Mouse (Mus musculus) intestine, embryonic 14.5 days (tissue): ENCODE measurements around the gene Dock6. TPM values are rescaled to one million over a fixed set of nuclear protein-coding genes. Genes with fewer than 3 reads are reported as not detected.
A peak's percentile ranks its signal among the peaks of the same experiment; 100 is the strongest.

Experiments used
- ATAC-seq: fragments of 200-750 bp; cut with Nextera tagmentation; replicated peaks from 2 replicates; pipeline ENCODE4 v1.8.0; 2017; ENCODE audit warnings: low read depth, moderate number of reproducible peaks, moderate TSS enrichment, moderate library complexity; ENCODE audit not compliant: low FRiP score, low TSS enrichment
- DNase-seq: peaks from one replicate; pipeline ENCODE4 v3.0.0-alpha.2; 2018; ENCODE audit warnings: low spot score
- H3K27ac ChIP-seq: fragments of 300-500 bp; sonication (generic); 2 replicates; pipeline ENCODE4 v1.5.1; 2014; ENCODE audit warnings: low read depth, mild to moderate bottlenecking, control low read depth
- H3K27me3 ChIP-seq: fragments of 300-500 bp; sonication (generic); replicated peaks from 2 replicates; pipeline ENCODE4 v1.6.1; 2014; ENCODE audit warnings: low read length, control low read depth; ENCODE audit not compliant: control insufficient read depth, insufficient read depth
- H3K36me3 ChIP-seq: fragments of 300-500 bp; sonication (generic); 2 replicates; pipeline ENCODE4 v1.6.1; 2014; ENCODE audit warnings: low read length, control low read depth; ENCODE audit not compliant: control insufficient read depth, insufficient read depth
- H3K4me1 ChIP-seq: fragments of 300-500 bp; sonication (generic); replicated peaks from 2 replicates; pipeline ENCODE4 v1.6.1; 2014; ENCODE audit warnings: low read length, control low read depth, mixed read lengths; ENCODE audit not compliant: control insufficient read depth, insufficient read depth
- H3K4me2 ChIP-seq: fragments of 300-500 bp; sonication (generic); 2 replicates; pipeline ENCODE4 v1.6.1; 2014; ENCODE audit warnings: low read length
- H3K4me3 ChIP-seq: fragments of 300-500 bp; sonication (generic); 2 replicates; pipeline ENCODE4 v1.5.1; 2014; ENCODE audit warnings: low read depth, low read length, control low read depth, mixed read lengths
- H3K9ac ChIP-seq: fragments of 300-500 bp; sonication (generic); 2 replicates; pipeline ENCODE4 v1.6.1; 2014; ENCODE audit warnings: mild to moderate bottlenecking, low read length
- H3K9me3 ChIP-seq: fragments of 300-500 bp; sonication (generic); 2 replicates; pipeline ENCODE4 v1.6.1; 2016; ENCODE audit warnings: low read length, control low read depth; ENCODE audit not compliant: control insufficient read depth
- WGBS: fragments of 180-500 bp; shearing (Covaris S2); extraction: QIAGEN DNeasy Blood & Tissue Kit; methylation state at CpG from one replicate; pipeline ENCODE4 v1.1.7; 2014; 5-methylcytosine and 5-hydroxymethylcytosine counted together
- polyA plus RNA-seq: library from polyadenylated mRNA; unstranded; fragments of >200 nt; fragmentation: Nextera tagmentation; extraction: Ambion mirVana; gene quantifications from 2 replicates; pipeline ENCODE4 v1.2.1, GENCODE M21; 2014

Dock6 gene
- polyA plus RNA-seq, 1 experiment from 2014 or later, result 39.4 TPM

DNA sequence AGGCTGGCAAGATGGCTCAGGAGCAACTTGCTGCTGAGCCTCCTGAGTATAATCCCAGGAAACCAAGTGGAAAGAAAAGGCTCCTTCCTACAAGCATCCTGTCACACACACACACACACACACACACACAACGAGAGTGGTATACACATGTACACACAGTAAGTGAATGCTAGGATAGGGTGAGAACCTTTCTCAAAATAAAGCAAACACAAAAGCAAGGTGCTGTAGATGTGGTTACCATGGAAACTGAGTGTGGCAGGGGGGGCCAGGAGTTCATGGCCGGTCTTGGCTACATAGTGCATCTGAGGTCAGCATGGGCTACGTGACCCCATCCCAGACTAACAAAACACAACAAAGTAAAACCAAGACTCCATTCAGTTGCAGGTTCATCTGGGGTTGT is 1.4 kb downstream of the Dock6 start:
- ATAC-seq (no peak), DNase-seq (no peak)
- Histone ChIP-seq H3K27me3 (no peaks in the 10 kb centered on the region), H3K36me3 (0 out of 2 replicates have a peak, but pooled peaks cover under 1% of the 10 kb centered on the region), H3K9me3 (no peaks in the 10 kb centered on the region), H3K4me2 (peak overlapping the region; percentile 66), H3K4me3 (no peak overlapping the region), H3K27ac (no peak overlapping the region), H3K4me1 (peaks cover 27% of the 10 kb centered on the region), H3K9ac (no peak overlapping the region)
- WGBS, result 69% methylated on average over 3 of the region's 3 CpGs

DNA sequence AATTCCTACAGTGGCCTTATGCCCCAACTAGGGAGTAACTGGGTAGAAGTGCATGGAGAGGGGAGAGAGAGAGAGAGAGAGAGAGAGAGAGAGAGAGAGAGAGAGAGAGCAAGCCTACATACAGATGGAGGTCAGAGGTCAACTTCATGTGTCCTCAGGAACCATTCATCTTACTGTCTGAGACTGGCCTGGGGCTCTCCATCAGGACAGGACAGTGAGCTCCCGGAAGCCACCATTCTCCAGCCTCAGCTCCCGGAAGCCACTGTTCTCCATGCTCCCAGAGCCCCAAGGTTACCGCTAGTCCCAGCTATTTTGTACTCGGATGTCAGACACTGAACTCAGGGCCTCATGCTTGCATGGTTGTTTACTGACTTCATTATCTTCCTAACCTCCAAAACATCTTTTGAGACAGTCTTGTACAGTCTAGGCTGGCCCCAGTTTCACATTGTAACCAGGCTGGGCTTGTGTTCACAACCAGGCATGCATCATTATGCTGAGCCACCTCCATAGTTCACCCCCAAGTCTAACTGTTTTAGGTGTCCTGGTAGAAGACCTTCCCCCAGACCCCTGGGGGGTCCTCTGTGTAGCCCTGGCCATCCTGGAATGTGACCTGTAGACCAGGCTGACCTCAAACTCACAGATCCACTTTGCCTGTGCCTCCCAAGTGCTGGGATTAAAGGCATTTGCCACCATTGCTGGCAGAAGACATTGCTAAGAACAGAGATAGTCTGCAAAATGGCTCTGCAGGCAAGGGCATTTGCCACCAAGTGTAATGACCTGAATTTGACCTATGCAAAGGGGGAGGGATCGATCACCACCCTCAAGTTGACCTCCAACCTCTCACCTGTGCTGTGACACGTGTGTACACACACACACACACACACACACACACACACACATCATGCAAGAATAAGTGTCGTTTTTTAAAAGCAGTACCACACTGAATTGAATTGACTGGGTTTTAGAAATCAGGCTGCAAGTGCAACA is 2.5 kb downstream of the Dock6 start:
- Histone ChIP-seq H3K4me2 (no peak overlapping the region; the same call in 1 of the 2 replicates), H3K36me3 (peaks cover 12% of the 10 kb centered on the region), H3K27ac (no peak overlapping the region), H3K9me3 (no peaks in the 10 kb centered on the region), H3K9ac (no peak overlapping the region), H3K27me3 (no peaks in the 10 kb centered on the region), H3K4me1 (peaks cover 33% of the 10 kb centered on the region), H3K4me3 (no peak overlapping the region)
- WGBS, result 60% methylated on average over 7 of the region's 7 CpGs
- DNase-seq (no peak), ATAC-seq (no peak)

DNA sequence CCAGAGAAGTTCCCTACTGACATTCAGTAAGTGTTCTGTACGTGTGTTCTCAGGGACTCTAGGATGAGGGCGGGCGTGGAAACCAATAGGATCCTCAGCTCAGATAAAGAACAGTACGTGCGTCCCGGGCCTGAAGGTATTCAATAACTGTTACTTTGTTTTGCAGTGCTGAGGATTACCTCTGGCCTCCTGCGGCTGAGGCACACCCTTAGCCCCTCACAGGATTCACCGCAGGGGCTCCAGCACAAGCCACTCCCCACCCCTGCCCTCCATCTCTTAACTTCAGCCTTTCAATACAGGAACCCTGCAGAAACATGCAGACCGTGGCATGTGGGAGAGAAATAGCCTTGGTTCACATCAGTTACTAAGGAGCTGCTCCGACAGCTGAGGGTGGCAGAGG is 4.5 kb downstream of the Dock6 start:
- Histone ChIP-seq H3K4me1 (peaks cover 33% of the 10 kb centered on the region), H3K4me2 (peak overlapping the region; percentile 57), H3K36me3 (peaks cover 29% of the 10 kb centered on the region), H3K9me3 (no peaks in the 10 kb centered on the region), H3K27me3 (no peaks in the 10 kb centered on the region), H3K27ac (peak overlapping the region; percentile 83), H3K4me3 (no peak overlapping the region), H3K9ac (no peak overlapping the region)
- WGBS, result 25% methylated on average over 10 of the region's 10 CpGs
- ATAC-seq (no peak), DNase-seq (no peak)

DNA sequence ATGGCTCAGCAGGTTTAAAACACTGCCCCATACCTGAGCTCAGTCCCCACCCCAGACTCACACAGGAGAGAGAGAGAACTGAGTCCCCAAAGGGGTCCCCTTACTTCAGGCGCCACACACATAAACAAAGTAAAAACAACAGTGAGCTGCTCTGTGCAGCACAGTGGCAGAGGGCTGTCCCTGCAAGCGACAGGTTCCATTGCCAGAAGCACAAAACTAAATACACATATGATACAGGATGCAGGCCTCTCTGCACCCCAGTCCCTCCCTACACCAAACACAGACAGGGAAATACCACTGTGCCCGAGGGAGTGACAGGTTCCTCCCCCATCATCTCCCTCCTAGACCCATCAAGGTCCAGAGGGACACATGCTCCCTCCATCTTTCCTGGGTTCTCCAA is 5.0 kb downstream of the Dock6 start:
- ATAC-seq (no peak), DNase-seq (no peak)
- Histone ChIP-seq H3K36me3 (peaks cover 34% of the 10 kb centered on the region), H3K4me2 (peak overlapping the region; percentile 57), H3K4me3 (peak overlapping the region; percentile 19; the same call in 1 of the 2 replicates), H3K9me3 (no peaks in the 10 kb centered on the region), H3K27ac (peak overlapping the region; percentile 83), H3K27me3 (no peaks in the 10 kb centered on the region), H3K9ac (peak overlapping the region; percentile 14), H3K4me1 (peaks cover 36% of the 10 kb centered on the region)
- 12% methylated on average over 3 of the region's 3 CpGs for WGBS

DNA sequence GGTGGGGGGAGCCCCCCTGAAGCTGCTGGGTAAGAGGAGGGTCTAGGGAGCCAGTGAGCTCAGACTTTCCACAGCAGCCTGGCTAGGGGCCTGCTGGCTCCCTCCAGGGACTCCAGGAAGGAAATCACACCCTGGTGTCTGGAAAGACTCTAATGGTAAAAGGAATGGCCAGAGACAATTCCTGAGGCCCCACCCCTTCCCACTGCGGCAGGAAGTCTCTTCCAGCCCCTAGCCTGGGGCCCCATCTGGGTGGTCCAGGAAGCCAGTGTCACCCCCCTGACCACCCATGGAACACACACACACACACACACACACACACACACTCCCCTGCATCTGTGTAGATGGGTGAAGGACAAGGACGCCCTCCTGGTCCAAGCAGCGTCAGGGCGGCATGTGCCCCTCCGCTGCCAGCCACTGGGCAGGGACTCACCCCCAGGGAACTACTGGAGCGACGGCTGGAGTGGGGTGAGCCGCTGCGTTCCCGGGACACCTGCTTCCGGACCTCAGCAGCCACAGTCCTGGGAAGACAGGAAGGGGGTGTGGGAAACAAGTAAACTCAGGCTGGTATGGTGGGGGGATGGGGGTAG is 5.6 kb downstream of the Dock6 start:
- Histone ChIP-seq H3K4me1 (peaks cover 36% of the 10 kb centered on the region), H3K36me3 (peaks cover 38% of the 10 kb centered on the region)

DNA sequence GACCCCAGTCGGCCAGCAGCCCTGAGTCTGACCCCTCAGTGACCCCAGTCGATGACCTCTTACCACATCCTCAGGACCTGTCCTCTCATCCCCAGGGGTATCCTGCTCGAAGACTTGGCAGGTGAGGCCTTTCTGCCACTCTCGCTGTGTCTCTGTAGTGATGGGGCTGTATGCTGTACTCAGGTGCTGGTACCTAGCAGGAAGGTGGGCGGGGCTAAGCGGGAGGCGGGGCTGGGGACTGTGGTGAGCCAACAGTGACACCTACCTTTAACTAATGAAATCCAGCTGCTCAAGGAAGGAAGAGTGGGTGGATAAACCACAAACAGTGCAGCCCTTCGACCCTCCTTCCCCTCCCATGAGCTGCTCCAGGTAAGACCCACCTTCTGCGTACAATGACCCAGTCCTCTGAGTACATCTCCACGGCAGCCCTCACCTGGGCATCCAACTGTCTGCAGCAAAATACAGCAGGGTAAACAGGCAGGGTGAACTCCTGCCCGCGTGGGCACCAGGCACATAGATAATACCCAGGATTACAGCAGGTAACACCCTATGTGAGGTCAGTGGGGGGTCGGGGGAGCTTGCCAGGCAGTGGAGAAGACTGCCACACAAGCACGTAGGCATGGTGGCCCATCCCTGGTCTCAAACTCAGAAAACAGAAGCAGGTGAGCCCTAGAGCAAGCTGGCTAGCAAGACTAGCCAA is 6.9 kb downstream of the Dock6 start:
- Histone ChIP-seq H3K27me3 (no peaks in the 10 kb centered on the region), H3K4me3 (no peak overlapping the region), H3K4me1 (peaks cover 32% of the 10 kb centered on the region), H3K36me3 (peaks cover 46% of the 10 kb centered on the region), H3K9ac (no peak overlapping the region), H3K9me3 (no peaks in the 10 kb centered on the region), H3K27ac (no peak overlapping the region), H3K4me2 (no peak overlapping the region)
- peak; percentile 48; the same call in 1 of the 2 replicates for ATAC-seq
- WGBS, result 38% methylated on average over 14 of the region's 14 CpGs
- no peak for DNase-seq

More for the DNA sequence above, 5.6 kb downstream of the Dock6 start:
- H3K9ac ChIP-seq, result peak overlapping the region; percentile 14
- ATAC-seq (peak; percentile 64), DNase-seq (peak; percentile 74)
- WGBS, result 13% methylated on average over 11 of the region's 11 CpGs
- no peaks in the 10 kb centered on the region for H3K9me3 ChIP-seq
- H3K4me2 ChIP-seq, result peak overlapping the region; percentile 57
- H3K27me3 ChIP-seq, result no peaks in the 10 kb centered on the region
- peak overlapping the region; percentile 83 for H3K27ac ChIP-seq
- peak overlapping the region; percentile 19 for H3K4me3 ChIP-seq

DNA sequence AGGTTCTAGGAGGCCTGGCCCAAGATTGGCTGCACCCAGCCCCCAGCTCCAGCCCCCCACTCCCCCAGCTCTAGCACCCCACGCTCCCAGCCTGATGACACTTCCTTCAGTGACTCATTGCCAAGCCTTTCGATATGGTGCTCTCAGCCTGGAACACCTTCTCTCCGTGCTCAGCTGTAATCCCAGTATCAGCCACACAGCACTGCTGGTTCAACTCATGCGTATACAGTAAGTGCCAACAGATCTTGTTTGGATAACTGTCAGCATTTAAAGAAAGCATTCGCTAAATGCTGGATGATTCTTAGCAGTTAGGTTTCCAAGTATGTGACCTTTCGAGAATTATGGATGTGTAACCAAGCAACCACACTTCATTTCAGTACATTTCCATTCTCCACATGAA is 9.3 kb downstream of the Dock6 start:
- Histone ChIP-seq H3K9ac (no peak overlapping the region), H3K36me3 (peaks cover 68% of the 10 kb centered on the region), H3K4me3 (no peak overlapping the region), H3K27me3 (no peaks in the 10 kb centered on the region), H3K4me2 (no peak overlapping the region), H3K27ac (peak overlapping the region; percentile 73; the same call in 1 of the 2 replicates), H3K9me3 (no peaks in the 10 kb centered on the region), H3K4me1 (peaks cover 27% of the 10 kb centered on the region)
- DNase-seq, result no peak
- 48% methylated on average over 6 of the region's 6 CpGs for WGBS
- no peak for ATAC-seq

DNA sequence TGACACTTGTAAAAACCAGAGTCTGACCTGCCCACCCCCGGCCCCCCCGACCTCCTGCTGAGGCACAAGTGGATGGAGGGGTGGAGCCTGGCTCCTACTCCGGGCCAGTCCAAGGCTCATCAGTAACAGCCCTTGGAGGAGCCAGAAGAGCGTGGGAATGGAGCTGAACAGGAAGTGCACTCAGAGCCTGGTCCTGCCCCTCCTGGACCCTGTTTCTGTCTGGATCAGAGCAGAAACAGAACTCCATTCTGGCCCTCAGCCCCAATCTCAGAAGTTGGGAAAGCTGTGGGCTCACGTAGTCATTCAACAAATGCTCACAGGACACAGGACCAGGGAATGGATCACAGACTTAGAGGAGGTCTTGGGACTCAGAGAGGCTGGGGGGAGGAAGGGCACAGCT is 10.0 kb downstream of the Dock6 start:
- Histone ChIP-seq H3K4me2 (no peak overlapping the region), H3K27me3 (no peaks in the 10 kb centered on the region), H3K27ac (peak overlapping the region; percentile 73; the same call in 1 of the 2 replicates), H3K9ac (no peak overlapping the region), H3K4me3 (no peak overlapping the region), H3K9me3 (no peaks in the 10 kb centered on the region), H3K36me3 (peaks cover 75% of the 10 kb centered on the region), H3K4me1 (peaks cover 20% of the 10 kb centered on the region)
- WGBS, result 37% methylated on average over 5 of the region's 5 CpGs
- DNase-seq (no peak), ATAC-seq (no peak)
